Mouse (Mus musculus) midbrain, postnatal 0 days (tissue): ENCODE results near the gene Hoxc12. TPM values are rescaled to one million over a fixed set of nuclear protein-coding genes. Genes with fewer than 3 reads are reported as not detected.

Source experiments
- ATAC-seq: fragments of 200-750 bp; cut with Nextera tagmentation; 2 replicates; pipeline ENCODE4 v1.8.0; 2017; ENCODE audit warnings: moderate number of reproducible peaks, mild to moderate bottlenecking, moderate TSS enrichment, moderate library complexity; ENCODE audit not compliant: low FRiP score
- DNase-seq: peaks from one replicate; pipeline ENCODE4 v3.0.0-alpha.2; 2015; ENCODE audit warnings: low spot score
- H3K27ac ChIP-seq: fragments of 300-500 bp; sonication (generic); 2 replicates; pipeline ENCODE4 v1.5.1; 2014; ENCODE audit warnings: low read depth, mild to moderate bottlenecking, low read length, mixed read lengths
- H3K27me3 ChIP-seq: fragments of 300-500 bp; sonication (generic); 2 replicates; pipeline ENCODE4 v1.6.1; 2014; ENCODE audit warnings: low read length, control low read depth, mixed read lengths; ENCODE audit not compliant: insufficient read depth
- H3K36me3 ChIP-seq: fragments of 300-500 bp; sonication (generic); 2 replicates; pipeline ENCODE4 v1.6.1; 2014; ENCODE audit warnings: low read length, control low read depth, mixed read lengths; ENCODE audit not compliant: insufficient read depth
- H3K4me1 ChIP-seq: fragments of 300-500 bp; sonication (generic); 2 replicates; pipeline ENCODE4 v1.6.1; 2014; ENCODE audit warnings: mild to moderate bottlenecking, control low read depth, antibody characterized with exemption, low read length, mixed read lengths; ENCODE audit not compliant: insufficient read depth
- H3K4me2 ChIP-seq: fragments of 300-500 bp; sonication (generic); 2 replicates; pipeline ENCODE4 v1.6.1; 2014; ENCODE audit warnings: low read depth, mild to moderate bottlenecking, low read length, mixed read lengths; ENCODE audit not compliant: poor library complexity, severe bottlenecking
- H3K4me3 ChIP-seq: fragments of 300-500 bp; sonication (generic); 2 replicates; pipeline ENCODE4 v1.5.1; 2014; ENCODE audit warnings: low read depth, mild to moderate bottlenecking, low read length, moderate library complexity
- H3K9ac ChIP-seq: fragments of 300-500 bp; sonication (generic); replicated peaks from 2 replicates; pipeline ENCODE4 v1.6.1; 2014; ENCODE audit warnings: mild to moderate bottlenecking, low read length, moderate library complexity, mixed read lengths; ENCODE audit not compliant: poor library complexity, severe bottlenecking
- H3K9me3 ChIP-seq: fragments of 300-500 bp; sonication (generic); 2 replicates; pipeline ENCODE4 v1.6.1; 2016; ENCODE audit warnings: low read length, control low read depth
- CTCF ChIP-seq: IDR thresholded peaks from 2 replicates; pipeline ENCODE4 v1.5.1; 2016; ENCODE audit warnings: antibody characterized with exemption, mild to moderate bottlenecking
- WGBS: fragments of 180-500 bp; shearing (Covaris S2); extraction: QIAGEN DNeasy Blood & Tissue Kit; methylation state at CpG from one replicate; pipeline ENCODE4 v1.1.7; 2014; 5-methylcytosine and 5-hydroxymethylcytosine counted together
- polyA plus RNA-seq: library from polyadenylated mRNA; unstranded; fragments of >200 nt; fragmentation: Nextera tagmentation; extraction: Ambion mirVana; gene quantifications from 2 replicates; pipeline ENCODE4 v1.2.1, GENCODE M21; 2015
- total RNA-seq: library from RNA; depleted of rRNA; stranded (reverse); fragments of >200 nt; gene quantifications from 2 replicates; pipeline ENCODE4 v1.2.3, GENCODE M21; 2014

The Hoxc12 gene
- total and polyA plus RNA-seq, 2 experiments from 2014 or later, result not detected

DNA sequence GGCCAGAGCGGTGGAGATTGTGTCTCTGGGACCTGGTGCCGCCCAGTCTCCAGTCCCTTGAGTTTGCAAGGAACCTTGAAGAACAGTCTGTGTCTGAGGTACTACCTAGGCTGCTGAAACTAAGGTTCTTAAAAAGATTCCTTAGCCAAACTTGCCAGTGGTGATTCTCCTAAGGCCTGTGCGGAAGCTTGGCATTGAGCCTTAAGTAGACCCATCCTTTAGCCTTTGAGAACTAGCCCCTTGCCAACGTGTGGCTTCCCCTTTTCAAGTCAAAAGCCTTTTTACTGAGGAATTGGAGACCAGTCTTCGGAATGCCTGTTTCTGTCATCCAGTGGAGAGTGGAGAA lies 6.9 kb downstream of the Hoxc12 start:
- DNase-seq (no peak), ATAC-seq (no peak)
- H3K9ac ChIP-seq, result no peak overlapping the region
- WGBS, result 4% methylated on average over 5 of the region's 5 CpGs
- no peak overlapping the region for H3K4me2 ChIP-seq
- no peaks in the 10 kb centered on the region for H3K9me3 ChIP-seq
- TF ChIP-seq CTCF, result no peak; the same call in 1 of the 2 replicates
- H3K36me3 ChIP-seq, result no peaks in the 10 kb centered on the region
- H3K4me1 ChIP-seq, result no peaks in the 10 kb centered on the region
- peaks cover 96% of the 10 kb centered on the region for H3K27me3 ChIP-seq
- H3K4me3 ChIP-seq, result no peak overlapping the region
- no peak overlapping the region for H3K27ac ChIP-seq

DNA sequence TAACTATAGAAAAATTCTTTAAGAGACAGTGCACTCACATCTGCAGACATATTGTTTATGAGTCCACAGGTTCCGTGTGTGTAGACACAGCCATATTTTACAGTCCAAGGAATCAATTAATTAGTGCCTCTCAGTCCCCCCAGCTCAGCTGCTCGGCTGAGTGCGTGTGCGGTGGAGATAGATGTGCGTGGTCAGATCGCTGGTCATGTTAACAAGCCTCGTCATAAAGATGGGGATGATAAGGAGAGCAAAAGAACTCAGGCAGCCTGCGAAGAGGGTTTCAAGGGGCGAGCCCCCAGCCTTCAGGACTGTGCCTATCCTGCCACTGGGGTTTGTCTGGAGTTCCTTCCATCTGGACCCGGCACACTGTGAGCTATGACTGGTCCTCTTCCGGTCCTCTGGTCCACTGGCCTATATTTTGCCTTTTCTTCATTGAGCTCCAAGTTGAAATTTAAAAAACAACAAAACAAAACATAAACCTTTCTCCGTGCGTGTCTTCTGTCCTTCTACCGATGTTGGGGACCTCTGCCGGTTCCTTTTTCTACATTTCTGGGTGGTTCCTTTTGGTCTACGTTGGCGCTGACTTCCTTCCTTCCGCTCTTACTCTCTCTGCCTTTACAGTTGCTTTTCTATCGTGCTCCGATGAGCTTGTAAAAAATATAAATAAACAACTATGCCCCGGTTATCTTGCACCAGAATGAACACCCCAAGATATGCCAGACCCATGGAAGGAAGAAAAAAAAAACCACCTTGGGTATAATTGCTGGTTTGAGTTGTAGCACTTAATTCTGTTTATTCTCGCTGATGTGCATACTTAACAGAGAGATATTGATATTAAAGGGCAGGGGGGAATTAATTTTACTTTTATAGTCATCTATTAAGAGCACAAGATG lies 8.9 kb downstream of the Hoxc12 start:
- TF ChIP-seq CTCF, result no peak
- Histone ChIP-seq H3K27me3 (peaks cover 90% of the 10 kb centered on the region), H3K27ac (no peak overlapping the region), H3K9me3 (no peaks in the 10 kb centered on the region), H3K4me3 (no peak overlapping the region), H3K4me2 (no peak overlapping the region), H3K36me3 (no peaks in the 10 kb centered on the region), H3K9ac (no peak overlapping the region), H3K4me1 (no peaks in the 10 kb centered on the region)
- DNase-seq (no peak), ATAC-seq (no peak)
- 11% methylated on average over 22 of the region's 22 CpGs for WGBS

DNA sequence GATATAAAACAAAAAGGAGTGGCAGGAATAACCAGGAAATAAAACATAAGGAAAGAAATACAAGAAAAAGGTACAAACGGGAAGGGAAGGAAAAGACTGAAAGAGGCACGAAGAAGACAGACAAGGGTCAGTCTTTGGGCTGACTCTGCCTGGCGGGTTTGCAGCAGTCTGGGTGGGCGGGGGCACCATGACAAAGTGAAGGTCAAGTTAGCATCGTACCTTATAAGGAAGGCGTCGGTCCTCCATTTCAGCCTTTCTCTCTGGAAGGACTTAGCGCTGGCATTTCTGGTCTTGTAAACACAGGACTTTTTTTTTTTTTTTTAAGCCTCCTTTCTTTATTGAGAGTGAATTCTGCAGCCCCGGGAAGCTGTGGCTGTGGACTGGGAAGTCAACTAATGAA lies 10.7 kb downstream of the Hoxc12 start:
- Histone ChIP-seq H3K36me3 (no peaks in the 10 kb centered on the region), H3K4me1 (no peaks in the 10 kb centered on the region), H3K9ac (no peak overlapping the region), H3K27me3 (peaks cover 90% of the 10 kb centered on the region), H3K9me3 (no peaks in the 10 kb centered on the region), H3K4me3 (no peak overlapping the region), H3K27ac (no peak overlapping the region), H3K4me2 (no peak overlapping the region)
- no peak for TF ChIP-seq CTCF
- 5% methylated on average over 9 of the region's 9 CpGs for WGBS
- no peak for DNase-seq
- no peak for ATAC-seq

DNA sequence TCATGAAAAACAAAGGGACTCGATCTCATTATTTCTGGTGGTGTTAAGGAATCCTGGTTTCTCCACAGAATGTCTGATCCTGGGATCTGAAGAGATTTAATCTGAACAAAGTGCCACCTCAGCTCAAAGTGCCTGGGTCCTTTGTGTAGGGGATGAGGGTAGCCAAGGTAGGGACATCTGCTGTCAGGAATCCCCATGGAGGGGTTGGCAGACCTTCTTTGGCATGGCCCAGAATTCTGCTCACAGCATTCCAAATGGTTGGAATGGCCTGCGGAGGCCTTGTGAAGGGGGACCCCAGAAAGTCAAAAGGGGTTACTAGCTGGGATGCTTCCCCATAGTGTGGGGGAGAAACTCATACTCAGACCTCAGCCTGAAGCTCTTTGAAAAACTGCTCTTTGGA lies 12.3 kb downstream of the Hoxc12 start:
- Histone ChIP-seq H3K27ac (no peak overlapping the region), H3K4me1 (no peaks in the 10 kb centered on the region), H3K36me3 (no peaks in the 10 kb centered on the region), H3K4me2 (no peak overlapping the region), H3K4me3 (no peak overlapping the region), H3K27me3 (peaks cover 91% of the 10 kb centered on the region), H3K9me3 (no peaks in the 10 kb centered on the region), H3K9ac (no peak overlapping the region)
- 17% methylated on average over 2 of the region's 2 CpGs for WGBS
- DNase-seq (no peak), ATAC-seq (no peak)
- TF ChIP-seq CTCF, result no peak

DNA sequence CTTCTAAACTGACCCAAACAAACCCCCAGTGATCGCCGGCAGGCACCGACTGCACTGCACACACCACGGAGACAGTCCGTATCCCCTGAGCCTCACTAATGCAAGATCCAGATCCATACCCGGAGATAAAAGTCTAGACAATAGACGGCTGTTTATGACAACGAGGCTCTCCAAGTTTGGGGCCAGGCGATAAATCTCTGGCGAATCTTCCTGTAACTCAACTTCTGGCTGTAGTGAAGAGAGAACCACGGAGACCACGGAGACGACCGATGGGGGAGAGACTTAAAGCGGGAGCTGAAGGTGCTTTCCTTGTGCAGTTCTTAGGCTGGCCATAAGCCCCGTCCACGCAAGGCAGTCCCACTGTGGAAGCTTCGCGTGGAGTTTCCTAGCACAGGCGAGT lies 13.1 kb downstream of the Hoxc12 start:
- H3K36me3 ChIP-seq, result no peaks in the 10 kb centered on the region
- 3% methylated on average over 20 of the region's 20 CpGs for WGBS
- H3K27me3 ChIP-seq, result peaks cover 88% of the 10 kb centered on the region
- no peak for ATAC-seq
- no peaks in the 10 kb centered on the region for H3K4me1 ChIP-seq
- H3K27ac ChIP-seq, result no peak overlapping the region
- no peak for DNase-seq
- no peak overlapping the region for H3K4me2 ChIP-seq
- H3K9ac ChIP-seq, result no peak overlapping the region
- H3K4me3 ChIP-seq, result no peak overlapping the region
- TF ChIP-seq CTCF, result no peak
- no peaks in the 10 kb centered on the region for H3K9me3 ChIP-seq

DNA sequence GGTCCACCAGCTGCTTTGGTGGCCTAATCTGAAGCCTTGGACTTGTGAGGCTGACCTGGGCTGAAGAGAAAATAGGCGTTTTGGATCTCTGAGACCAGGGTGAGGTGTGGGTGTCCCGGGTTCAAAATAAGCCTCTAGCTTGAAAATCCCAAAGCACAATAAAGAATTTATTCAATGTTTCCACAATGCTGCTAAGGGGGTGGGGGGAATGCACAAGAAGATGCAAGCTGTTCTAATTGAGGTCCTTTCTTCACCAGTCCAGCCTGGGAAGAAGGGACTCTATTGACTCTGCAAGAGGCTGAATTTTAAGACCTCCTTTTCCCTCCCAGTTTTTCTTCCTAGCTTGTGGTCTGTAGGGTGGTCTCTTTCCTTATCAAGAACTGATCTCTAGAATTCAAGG lies 14.3 kb downstream of the Hoxc12 start:
- DNase-seq (no peak), ATAC-seq (no peak)
- no peak overlapping the region for H3K27ac ChIP-seq
- H3K9ac ChIP-seq, result no peak overlapping the region
- no peak for TF ChIP-seq CTCF
- no peaks in the 10 kb centered on the region for H3K4me1 ChIP-seq
- no peaks in the 10 kb centered on the region for H3K36me3 ChIP-seq
- no peaks in the 10 kb centered on the region for H3K9me3 ChIP-seq
- WGBS, result 6% methylated on average over 2 of the region's 2 CpGs
- H3K4me2 ChIP-seq, result no peak overlapping the region
- no peak overlapping the region for H3K4me3 ChIP-seq
- H3K27me3 ChIP-seq, result peaks cover 91% of the 10 kb centered on the region
